Mouse (Mus musculus) liver (tissue): ENCODE results near the gene Tbc1d22b.
"Not testable (repeated sequence)": the region's sequence is repeated elsewhere in the genome, so short reads cannot be mapped to it uniquely, and the experiment has no call there.

ENCODE experiments used
- DNase-seq: peaks from one replicate; pipeline ENCODE4 v3.0.0-alpha.2; 2020; ENCODE audit warnings: mixed read lengths

Gene Tbc1d22b

DNA sequence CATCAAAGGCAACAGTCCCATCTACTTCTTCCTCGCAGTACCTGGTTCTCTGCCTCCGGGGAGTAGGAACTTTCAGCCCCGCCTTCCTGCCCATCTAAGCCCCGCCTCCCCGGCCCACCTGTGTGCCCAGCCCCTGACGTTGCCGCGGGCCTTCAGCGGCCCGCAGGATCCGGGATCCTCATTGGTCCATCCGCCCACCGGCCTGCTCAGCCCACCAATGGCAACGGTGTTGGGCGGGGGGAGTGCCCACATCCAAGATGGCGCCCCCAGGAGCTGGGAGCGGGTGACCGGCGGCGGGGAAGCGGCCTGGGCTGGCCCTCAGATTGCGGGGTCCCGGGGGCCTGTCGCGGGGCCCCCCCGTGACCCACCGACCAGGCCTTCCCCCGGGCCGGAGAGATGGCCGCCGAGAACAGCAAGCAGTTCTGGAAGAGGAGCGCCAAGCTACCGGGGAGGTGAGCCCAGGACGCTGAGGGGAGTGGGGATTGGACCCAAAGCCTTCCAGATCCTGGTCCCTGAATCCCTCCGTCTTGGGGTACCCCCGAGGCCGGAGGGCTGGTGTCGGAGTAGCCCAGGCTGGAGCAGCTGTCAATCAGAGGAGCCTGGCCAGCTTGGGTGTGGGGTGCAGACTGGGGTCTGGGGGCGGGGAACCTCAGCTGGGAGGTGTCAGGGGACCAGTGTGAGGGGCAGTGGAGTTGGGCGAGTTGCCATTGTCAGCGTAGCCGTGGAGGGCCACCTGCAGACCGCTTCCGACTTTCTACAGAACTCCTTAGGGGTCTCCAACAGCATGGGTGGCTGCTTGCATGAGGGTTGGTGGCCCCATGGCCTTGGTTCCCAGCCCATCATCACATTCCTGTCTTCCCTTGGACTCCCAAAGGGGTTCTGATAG is at the start of gene Tbc1d22b, which contains the start of gene Gm17657:
Tbc1d22b (plus strand) TSS at position 243 of the 886 bp plus-strand sequence.
Gm17657 (minus strand) TSS at position 96 of the 886 bp plus-strand sequence.
- DNase-seq = peak; percentile 97

DNA sequence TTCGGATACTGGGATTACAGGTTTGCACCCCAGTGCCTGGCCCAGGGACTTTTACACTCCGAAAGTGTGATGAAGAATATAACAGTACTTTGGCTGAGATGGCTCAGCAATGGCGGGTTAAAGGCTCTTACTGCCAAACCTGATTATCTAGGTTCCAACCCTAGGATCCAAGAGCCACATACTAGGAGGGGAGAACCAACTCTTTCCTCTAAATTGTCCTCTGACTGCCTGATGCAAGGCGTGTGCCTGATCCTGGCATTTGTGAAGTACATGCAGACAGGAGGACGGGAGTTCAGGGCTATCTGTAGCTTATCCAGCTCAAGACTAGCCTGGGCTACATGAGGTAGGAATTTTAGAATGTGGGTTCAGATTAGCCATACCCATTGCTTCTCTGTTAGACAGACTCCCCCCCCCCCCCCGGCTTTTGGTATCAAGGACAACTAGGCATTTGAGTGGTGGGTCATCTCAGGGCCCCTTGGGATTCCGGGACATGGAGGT is 49.3 kb upstream of the Tbc1d22b start:
- peak; percentile 41 for DNase-seq

DNA sequence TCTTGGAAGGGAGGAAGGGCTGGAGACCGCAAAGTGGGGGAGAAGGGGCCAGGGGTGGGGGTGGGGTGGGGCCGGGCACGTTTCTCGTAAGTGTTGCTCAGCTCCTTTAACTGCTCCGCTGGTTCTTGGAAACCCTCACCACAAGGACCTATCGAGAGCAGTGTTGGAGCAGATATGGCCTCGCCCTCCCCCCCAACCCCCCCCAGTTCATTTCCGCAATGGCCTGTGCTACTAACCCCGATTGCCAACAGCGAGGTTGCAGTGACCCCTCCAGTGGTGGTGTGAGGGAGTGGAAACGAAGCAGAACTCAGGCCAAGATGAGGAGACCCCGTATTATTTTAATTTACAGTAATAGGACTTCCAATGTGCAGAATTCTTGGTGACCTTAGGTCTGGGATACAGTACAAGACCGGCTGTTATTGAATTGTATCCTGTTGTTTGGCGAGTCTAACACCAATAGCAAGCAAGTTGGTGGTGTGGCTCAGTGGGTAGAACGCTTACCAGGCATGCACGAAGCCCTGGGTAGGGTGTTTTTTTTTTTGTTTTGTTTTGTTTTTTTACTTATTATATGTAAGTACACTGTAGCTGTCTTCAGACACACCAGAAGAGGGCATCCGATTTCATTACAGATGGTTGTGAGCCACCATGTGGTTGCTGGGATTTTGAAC is 48.6 kb upstream of the Tbc1d22b start:
- peak; percentile 92 for DNase-seq

DNA sequence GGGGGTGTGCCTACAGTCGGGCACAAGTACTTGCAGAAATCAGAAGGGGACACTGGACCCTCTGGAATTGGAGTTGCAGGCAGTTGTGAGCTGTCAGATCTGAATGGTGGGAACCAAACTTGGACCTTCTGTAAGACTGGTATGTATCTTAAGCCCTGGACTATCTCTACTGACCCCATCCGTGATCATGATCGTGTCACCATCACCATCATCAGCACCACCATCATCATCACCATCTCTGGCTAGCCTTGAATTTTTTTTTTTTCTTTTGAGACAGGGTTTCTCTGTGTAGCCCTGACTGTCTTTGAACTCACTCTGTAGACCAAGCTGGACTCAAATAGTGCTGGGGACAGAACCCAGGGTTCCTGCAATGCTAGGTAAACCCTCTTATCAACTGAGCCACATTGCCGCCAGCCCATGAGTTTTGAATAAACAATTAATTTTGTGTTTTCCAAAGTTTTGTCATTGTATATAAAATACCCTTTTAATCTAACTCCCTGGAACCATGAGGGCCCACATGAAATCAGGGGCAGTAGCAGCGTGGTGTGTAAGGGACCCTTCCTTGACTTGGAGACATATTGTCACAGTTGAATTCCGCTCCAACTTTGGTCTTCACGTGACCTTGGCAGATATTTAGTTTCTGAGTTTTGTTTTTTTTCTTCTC is 47.4 kb upstream of the Tbc1d22b start:
- peak; percentile 70 for DNase-seq

DNA sequence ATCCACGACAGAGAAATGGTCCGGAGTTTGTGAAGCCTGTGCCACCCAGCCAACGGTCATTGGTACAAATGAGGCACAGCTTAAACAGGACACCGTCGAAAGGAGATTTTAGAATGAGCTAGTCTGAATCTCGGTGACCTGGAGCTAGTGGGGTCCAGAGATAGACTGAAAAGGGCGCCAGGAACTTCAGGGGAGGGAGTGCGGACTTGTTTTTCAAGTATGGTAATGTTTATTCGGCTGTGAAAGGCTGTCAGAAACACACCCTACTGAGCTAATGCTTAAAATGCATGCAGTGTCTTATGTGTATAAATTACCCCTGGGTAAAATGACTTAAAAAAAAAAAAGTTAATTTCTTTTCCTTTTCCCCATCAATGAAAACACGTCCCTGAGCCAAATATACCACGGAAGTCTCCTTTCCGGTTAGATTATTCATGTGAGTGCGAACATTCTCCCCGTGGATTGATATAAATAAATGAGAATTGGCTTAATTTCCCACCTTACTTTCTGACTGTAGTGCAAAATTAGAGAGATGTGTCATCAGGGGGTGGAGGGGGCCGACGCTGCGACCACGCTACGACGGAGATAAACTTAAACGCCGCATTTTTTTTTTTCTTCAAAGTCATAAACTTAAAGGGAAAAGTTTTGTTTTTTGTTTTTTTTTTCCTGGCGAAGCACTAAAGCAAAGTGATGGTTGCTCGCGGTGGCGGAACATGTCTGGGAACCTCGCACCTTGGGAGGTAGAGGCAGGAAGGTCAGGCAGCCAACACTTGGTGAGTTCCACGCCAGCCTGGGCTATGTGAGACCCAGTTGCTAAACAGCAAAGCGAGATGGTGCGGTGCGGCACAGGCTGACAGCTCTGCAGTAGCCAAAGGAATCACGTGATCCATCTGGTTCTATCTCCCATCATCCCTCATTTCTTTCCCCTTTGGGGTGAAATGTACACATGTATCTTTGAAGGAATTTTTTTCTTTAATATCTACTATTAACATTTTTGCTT is 46.6 kb upstream of the Tbc1d22b start:
- peak; percentile 70 for DNase-seq

DNA sequence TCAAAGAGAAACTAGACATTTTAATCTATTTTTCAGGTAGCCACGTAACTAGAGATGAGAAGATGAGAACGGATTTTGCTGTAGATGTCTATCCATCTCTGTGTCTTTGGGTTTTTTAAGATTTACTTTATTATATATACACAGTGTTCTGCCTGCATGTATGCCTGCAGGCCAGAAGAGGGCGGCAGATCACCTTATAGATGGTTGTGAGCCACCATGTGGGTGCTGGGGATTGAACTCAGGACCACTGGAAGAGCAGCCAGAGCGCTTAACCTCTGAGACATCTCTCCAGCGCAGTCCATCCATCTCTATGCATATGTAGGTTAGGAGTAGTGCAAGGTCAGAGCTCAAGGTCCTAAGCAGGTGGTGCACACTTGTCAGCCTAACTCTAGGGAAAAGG is 45.9 kb upstream of the Tbc1d22b start:
- DNase-seq = peak; percentile 50

DNA sequence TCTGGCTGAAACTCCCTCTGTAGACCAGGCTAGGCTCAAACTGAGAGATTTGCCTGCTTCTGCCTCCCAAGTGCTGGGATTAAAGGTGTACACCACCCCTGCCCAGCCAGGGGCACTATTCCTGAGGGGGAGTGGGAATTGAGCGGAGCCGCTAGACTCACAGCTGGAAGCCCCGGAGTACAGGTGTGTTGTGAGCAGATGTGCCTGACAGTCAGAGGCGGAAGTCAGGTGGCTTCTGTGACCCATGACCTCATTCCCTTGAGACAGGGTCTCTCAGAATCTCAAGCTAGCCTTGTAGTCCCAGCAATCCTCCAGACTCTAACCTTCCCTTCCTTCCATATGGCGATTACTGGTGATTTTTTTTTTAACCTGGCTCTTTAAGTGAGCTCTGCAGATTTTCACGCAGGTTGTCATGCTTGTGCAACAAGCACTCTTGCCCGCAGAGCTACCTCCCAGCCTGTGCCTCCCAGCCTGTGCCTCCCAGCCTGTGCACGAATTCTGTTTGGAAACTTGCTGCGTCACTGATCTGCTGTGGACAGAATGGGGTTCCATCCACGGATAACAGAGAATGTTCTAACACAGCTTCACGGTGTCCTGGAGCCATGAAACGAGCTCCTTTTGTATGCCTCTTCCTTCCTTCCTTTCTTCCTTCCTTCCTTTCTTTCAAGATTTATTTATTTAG is 40.5 kb upstream of the Tbc1d22b start:
- peak; percentile 89 for DNase-seq

DNA sequence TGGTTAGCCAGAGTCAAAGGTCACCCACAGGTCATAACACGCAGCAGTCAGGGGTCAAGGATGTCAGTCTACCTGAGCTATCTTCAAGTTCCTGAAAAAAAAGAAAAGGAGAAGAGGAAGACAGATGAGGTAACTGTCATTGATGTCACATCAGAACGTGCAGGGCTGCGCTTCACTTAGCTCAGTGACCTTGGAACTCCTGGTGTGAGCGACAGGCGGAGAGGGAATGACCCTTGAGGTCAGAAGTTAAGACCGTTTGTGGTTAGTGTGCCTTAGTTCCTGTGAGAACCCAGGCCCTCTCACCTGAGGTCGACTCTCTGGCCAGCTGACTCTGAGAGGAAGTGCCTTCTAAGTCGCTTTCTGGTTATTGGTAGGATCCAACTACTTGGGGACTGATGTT is 38.9 kb upstream of the Tbc1d22b start:
- peak; percentile 41 for DNase-seq

DNA sequence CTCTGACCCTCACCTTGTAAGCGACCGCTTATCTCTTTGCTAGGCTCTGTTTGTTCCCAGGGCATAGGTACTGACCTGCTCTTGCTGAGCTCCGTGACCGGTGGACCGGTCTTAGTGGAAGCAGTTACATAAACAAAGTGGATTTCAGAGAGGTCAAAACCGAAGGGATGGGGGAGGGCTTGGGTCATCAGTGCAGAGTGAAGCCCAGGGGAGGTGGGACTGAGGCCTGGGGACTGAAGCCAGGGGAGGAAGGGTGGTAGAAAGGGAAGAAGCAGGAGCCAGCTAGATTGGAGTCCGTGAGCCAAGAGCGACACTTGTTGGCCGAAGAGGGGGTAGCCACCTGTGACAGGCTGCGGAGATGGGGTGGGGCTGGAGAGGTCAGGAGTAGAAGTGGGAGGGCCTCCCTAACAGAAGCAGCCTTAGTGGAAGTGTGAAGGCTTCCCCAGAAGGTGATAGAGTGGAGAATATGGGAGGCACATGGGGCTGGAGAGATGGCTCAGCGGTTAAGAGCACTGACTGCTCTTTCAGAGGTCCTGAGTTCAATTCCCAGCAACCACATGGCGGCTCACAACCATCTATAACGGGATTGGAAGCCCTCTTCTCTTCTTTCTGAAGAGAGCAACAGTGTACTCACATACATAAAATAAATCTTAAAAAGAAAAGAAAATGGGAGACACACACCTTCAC is 36.4 kb upstream of the Tbc1d22b start:
- peak; percentile 93 for DNase-seq

DNA sequence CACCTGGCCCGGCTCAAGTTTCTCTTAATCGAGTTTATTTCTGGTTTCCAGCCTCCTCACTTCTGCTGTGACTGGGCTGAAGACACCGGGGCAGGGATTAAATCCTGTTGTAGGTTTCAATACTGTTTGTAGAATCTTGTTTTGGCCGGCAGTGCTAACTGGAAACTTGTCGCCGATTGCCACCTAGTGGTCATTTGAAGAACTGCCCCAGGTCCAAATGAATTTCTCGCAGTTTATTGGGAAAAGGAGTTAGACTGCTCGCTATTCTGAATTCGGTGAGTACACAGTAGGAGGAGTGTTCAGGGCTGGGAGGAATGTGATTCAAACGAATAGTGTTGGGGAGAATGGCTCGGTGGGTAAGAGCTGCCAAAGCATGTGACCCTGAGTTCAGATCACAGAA is 35.1 kb upstream of the Tbc1d22b start:
- DNase-seq = peak; percentile 81

DNA sequence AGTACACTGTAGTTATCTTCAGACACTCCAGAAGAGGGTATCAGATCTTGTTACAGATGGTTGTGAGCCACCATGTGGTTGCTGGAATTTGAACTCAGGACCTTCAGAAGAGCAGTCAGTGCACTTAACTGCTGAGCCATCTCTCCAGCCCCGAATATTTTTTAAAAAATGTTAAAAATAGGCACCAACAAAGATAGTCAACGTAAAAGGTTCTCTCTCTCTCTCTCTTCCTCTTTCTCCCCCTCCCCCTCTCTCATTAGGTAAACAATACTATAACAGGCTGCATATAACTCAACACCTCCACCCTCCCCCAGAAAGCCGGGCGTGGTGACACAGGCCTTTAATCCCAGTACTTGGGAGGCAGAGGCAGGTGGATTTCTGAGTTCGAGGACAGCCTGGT is 30.9 kb upstream of the Tbc1d22b start:
- not testable (repeated sequence) for DNase-seq

DNA sequence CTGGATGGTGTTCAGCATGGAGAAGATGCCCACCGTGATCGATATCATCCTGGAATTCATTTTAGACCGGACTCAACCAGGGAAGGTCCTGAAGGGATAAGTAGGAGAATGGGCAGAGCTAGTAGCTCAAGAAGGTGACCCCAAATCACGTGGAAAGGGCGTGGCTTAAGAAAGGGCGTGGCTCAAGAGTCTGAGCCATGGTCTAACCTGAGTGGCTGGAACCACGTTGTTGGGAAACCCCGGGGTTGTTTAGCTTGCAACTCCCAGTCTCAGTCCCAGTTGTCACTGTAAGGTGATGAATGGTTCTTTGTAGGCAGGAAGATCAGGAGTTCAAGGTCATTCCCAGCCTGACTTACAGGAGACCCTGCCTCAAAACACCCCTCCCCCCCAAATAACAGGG is 29.9 kb upstream of the Tbc1d22b start:
- DNase-seq = no peak

DNA sequence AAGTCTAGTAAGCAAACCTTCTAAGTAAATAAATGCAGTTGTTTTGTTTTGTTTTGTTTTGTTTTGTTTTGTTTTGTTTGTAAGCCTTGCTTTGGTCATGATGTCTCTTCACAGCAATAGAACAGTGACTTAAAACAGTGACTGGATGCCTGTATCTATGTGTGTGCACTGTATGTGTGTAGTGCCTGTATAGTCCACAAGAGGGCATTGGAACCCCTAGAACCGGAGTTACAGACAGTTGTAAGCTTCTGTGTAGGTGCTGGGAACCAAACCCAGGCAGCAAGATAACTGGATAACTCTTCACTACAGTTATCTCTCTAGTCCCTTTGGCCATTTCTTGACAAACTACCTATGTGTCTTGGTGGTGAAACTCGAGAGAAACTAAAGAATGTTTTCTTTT is 24.0 kb upstream of the Tbc1d22b start:
- no peak for DNase-seq

DNA sequence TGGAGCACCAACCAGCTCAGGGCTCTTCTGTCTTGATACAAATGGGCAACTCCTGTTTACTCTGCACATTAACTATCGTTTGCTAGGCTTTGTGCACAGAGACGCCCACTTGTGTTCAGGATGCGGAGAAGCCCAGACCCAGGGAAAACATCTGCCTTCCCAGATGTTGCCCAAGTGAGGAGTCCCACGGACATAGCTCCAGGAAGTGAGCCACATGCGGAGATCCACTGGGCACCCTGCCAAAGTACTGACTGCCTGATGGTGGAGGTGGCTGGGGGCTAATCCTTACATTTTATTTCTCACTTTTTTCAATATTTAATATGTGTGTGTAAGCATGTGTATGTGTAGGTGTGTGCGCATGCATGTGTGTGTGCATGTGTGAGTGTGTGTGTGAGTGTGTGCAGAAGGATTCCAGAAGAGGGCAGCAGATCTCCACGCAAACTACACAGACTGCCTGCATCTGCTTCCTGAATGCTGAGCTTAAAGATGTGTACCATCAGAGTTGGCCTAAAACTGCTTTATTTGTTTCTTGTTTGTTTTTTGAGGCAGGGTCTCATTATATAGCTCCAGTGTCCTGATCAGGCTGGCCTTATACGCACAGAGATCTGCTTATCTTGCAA is 20.9 kb upstream of the Tbc1d22b start:
- DNase-seq = no peak

DNA sequence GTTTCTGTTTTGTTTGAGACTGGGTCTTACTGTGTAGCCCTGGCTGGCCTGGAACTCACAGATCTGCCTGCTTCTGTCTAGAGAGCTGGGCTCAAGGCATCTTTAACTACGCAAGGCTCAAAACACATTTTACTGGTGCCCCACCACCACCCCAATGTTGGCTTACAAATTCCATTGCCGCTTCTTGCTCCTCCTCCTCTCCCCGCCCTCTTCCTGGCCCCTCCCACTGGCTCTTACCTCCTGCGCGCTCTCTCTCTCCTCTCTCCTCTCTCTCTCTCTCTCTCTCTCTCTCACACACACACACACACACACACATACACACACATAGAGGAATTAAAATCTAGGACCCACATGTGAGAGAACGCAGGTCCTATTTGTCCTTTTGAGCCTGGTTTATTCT is 19.1 kb upstream of the Tbc1d22b start:
- DNase-seq = no peak

DNA sequence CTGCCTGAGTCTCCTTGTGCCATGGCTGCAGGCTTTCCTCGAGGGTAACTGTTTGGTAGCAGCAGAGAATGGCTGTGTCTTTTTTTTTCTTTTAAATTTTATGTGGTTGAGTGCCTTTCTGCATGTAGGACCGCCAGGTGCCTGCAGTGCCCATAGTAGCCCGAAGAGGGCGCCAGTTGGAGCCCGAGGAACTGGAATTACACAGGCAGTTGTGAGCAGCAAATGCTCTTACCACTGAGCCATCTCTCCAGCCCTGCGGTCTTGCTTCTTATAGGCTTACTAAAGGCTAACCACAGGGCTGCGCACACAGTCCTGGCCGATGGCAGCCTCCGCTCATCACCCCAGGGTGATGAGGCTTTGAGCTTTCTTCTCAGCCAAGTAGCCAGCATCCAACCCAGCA is 18.3 kb upstream of the Tbc1d22b start:
- peak; percentile 44 for DNase-seq

DNA sequence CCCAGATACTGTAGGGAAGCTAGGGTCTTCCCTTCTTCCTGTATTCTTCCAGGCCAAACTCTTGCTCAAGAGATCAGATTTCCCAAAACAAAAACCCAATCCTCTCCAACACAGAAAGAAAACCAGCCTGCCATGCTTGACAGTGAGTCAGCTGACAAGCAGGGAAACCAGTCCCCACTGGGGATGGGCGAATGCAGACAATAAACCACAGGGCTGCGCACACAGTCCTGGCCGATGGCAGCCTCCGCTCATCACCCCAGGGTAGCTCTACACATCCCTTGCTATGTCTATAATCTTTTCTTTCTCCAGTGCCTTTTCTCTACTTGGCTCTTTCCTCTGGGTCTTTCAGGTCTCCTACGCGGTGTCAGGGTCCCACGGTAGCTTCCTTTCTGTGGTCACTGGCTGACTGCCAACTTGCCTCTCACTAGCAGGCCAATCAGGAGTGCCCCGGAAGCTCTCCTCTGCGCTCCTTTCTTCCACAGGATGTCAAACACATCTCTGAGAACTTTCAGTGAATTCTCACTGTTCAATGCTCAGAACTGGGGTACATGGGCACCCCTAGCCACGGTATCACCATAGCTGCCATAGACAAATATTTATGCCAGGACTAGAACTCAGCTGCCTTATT is 17.7 kb upstream of the Tbc1d22b start:
- DNase-seq = peak; percentile 37

DNA sequence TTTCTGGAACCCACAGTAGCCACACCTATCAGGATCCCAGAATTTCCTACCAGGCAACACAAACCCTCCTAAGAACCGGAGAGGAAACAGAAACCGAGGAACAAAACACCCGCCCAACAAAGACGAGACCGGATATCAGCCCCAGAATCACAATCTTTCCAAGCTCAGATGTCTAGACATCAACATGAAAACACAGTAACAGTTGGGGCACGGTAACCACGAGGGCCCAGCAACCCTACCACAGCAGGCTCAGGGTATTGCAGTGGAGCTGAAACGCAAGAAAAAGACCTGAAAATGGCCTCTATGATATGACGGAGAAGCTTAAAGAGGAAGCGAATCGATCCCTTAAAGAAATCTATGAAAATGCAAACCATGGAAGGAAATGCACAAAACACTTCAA is 15.7 kb upstream of the Tbc1d22b start:
- DNase-seq = no peak

DNA sequence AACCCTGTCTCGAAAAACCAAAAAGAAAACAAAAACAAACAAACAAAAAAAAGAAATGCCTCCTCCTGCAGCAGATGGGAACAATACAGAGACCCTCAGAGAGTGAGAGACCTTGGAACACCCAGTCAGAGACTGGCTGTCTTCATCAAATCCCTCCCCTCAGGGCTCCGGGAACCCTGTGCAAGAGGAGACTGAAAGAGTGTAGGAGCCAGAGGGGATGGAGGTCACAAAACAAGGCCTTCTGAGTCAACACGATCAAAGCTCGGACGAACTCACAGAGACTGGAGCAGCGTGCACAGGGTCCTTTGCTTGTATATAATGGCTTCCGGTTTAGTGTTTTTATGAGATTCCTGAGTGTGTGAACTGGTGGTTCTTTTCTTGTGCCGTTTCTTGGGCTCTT is 9.2 kb upstream of the Tbc1d22b start:
- no peak for DNase-seq

DNA sequence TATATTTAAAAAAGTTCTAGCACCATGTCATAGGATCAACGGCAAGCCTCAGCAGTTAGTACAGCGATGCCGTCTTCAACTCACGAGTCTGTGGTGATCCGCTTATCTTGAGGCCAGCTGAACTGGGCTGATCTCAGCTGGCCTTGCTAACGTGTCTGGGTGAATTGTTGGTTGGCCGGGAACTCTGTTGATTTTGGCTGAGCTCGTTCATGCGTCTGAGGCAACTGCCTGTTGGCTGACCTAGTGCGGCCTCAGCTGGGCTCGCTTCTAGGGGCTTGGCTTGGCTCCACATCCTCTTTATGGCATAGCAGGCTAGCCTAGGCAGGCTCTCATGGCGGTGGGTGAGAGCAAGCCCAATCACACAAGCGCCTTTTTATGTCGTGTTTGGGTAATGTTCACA is 8.2 kb upstream of the Tbc1d22b start:
- DNase-seq = peak; percentile 12
